Mouse (Mus musculus) right cerebral cortex, postnatal 10 days (tissue): ENCODE data around the gene Tnfrsf26.
"Not testable (repeated sequence)": the region's sequence is repeated elsewhere in the genome, so short reads cannot be mapped to it uniquely, and the experiment has no call there.

Source experiments
- DNase-seq, 2 experiments: peaks; one replicate each; pipeline ENCODE4 v3.0.0; 2021; ENCODE audit warnings: low spot score in 2 of 2

The Tnfrsf26 gene

DNA sequence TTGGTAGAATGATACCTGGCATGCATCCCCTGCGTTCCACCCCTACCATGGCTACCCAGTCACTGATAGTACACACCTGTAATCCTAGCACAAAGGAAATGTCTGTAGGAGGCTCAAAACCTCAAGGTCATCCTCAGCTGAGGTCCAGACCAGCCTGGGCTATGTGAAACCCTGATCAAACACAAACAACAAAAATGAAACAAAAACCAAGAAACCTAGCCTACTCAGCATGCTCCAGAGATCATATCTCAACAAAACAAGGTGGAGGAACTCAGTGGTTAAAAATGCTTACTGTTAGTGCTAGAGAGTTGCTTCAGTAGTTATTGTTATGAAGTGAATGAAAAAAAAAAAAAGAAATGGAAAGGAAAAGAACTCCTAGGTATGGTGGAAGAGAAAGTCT, at the start of gene Tnfrsf26:
TSS of gene Tnfrsf26 (minus strand) at position 183 of the 400 bp plus-strand sequence.
- no peak for DNase-seq

GRCm38 (mm10) chr7:143666427-143667311, 38.1 kb upstream of the Tnfrsf26 start:
- DNase-seq, result no peak

GRCm38 (mm10) chr7:143663470-143663869, 34.9 kb upstream of the Tnfrsf26 start:
- DNase-seq, result no peak

DNA sequence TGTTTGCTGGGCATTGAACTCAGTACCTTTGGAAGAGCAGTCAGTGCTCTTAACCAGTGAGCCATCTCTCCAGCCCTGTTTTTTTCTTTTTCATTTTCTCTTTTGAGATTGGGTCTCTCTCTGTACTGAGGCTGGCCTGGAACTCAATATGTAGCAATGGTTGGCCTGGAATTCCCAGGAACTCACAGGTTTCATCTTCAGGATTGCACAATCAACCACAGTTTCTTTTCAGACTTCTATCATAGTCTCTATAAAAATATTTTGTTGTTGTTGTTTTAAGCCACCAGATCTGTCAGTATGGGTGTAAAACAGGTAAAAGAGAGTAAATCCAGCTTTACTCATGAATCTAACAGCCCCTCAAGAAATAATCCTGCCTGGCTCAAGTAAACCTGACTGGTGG, 32.3 kb upstream of the Tnfrsf26 start:
- DNase-seq, result no peak

GRCm38 (mm10) chr7:143649769-143650346, 21.3 kb upstream of the Tnfrsf26 start:
- not testable (repeated sequence) for DNase-seq

DNA sequence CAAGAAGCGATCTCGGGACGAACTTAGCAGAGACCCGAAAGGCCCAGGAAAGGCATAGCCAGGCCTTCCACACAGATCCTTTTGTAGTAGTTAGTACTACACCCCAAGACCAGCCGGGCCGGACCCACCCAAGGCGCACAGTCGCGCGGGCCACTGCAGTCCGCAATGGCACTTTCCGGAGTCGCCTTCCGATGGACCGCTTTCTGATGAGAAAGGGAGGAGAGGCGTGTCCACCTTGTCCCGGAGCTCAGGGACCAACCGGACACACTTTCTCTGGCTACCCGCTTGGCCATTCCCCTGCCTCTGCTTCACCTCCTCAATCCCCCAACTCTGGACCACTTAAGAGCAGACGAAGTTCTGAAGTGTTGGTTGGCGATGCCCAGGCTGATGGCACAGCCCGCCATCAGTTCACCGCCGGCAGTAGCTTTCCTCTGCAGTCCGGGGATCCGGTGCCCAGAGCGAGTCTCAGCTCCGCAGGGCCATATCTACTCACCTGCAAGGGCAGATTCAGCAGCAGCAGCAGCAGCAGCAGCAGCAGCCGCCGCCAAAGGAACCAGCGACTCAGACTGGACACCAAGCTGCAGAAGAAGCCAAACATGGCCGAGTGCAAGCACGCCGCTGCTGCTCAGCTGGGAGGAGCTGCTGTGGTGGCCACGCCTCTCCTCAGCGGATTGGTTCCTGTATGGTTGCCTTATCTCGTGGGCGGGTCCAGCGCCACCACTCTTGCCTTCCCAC, 20.7 kb upstream of the Tnfrsf26 start, which contains the start of gene Tnfrsf22:
TSS of gene Tnfrsf22 (minus strand) at position 628 of the 735 bp plus-strand sequence.
- DNase-seq, result peak; percentile 90 to 92

DNA sequence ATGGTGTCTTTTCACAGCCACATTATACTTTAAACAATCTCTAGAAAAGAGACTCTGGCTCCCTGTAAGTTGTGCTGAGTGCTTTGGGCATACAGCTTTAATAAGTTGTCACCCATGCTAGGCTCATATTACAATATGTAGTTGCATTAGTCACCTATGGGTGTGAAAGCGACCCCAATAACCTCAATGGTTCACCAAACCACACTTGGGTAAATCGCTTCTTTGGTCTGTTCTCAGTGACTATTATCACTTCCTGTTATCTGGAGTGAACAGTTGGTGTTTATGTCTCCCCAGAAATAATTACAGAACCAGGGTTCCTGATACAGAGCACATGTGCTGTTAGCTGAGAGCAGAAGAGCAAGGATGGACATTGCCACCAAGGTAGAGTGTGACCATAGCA, 15.4 kb upstream of the Tnfrsf26 start:
- DNase-seq, result not testable (repeated sequence)

DNA sequence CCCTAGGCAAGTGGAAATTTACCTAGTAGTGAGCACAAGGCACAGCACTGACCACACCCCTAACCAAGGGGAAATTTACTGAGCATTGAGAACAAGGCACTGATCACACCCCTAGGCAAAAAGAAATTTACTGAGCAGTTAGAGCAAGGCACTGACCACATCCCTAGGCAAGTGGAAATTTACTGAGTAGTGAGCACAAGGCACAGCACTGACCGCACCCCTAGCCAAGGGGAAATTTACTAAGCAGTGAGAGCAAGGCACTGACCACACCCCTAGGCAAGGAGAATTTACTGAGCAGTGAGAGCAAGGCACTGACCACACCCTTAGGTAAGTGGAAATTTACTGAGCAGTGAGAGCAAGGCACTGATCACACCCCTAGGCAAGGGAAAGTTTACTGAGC, 8.2 kb upstream of the Tnfrsf26 start:
- DNase-seq, result no peak

DNA sequence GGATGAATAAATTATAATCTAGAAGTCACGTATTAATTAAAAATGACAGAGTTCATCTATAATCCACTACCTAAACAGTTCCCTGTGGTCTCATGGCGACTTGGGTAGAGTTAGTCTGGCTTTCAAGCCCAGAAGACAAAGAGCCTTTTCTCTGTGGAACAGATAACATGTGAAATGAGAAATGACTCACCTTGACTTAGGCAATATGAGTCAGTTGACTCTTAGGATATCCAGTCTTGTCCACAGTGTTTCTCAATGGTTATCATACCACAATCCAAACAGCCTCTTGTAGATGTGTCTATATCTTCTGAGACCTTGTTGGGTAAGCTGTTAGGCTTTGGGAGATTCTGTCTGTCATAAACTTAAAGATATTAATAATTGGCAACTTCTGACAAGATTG, 3.0 kb upstream of the Tnfrsf26 start:
- DNase-seq, result no peak

DNA sequence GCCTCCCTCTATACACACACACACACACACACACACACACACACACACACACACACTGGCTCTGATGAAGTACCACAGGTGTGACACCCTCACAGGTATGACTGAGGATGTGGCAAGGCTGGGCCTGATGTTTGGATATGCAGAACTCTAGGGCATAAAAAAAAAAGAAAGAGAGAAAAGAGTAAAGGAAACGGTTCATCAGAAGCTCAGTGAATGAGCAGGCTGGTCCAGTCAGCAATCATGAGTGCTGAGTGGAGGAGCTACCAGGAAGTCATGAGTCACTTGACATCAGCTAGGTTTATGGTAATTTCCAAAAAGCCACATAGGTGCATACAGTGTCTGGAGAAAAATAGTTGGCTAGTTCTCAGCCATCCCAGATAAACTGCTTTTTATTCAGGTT, 979 bp upstream of the Tnfrsf26 start:
- DNase-seq, result no peak

- DNase-seq, result no peak
These were observed 801 bp downstream of the Tnfrsf26 start for GRCm38 (mm10) chr7:143627555-143628286.

DNA sequence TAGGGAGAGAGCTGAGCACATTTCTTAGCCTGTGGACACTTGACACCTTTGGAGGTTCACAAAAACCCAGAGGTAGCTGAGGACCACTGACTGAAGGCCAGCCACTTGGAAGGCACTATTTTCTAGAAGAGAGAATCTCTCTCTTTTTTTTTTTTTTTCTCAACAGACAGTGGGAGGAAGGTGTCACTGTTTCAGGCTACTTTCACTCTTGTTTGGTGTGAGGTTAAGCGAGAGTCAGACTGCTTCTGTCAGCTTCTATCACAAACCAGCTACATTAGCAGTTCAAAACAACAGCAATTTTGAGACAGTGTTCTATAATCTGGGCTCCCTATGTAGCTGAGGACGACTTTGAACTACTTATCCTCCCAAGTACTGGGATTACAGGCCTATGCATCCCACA, 2.3 kb downstream of the Tnfrsf26 start:
- DNase-seq, result no peak

- DNase-seq, result no peak
These were observed 3.4 kb downstream of the Tnfrsf26 start for GRCm38 (mm10) chr7:143625151-143625550.

DNA sequence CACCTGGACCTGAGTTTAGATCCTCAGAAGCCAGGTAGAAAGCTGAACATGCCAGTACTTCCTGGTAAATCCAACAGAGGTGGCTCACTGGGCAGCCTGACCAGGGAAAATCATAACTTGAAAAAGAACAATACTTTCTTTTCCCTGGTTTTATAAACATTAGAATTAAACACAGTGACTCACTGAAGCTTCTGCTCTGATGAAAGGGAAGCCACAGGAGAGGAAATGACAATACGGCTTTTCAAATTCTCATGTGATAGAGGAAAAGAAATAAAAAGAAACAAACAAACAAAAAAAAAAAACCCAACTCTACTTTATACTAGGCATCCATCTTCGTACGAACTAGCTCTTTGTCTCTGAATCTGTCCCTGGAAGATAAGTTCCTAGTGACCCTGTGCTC, 4.0 kb downstream of the Tnfrsf26 start:
- DNase-seq, result no peak

- peak; percentile 24 to 25 for DNase-seq
These were observed 7.6 kb downstream of the Tnfrsf26 start for GRCm38 (mm10) chr7:143620951-143621350.

GRCm38 (mm10) chr7:143614404-143615135, 14.0 kb downstream of the Tnfrsf26 start:
- DNase-seq, result no peak

- no peak for DNase-seq
These were observed 16.3 kb downstream of the Tnfrsf26 start for GRCm38 (mm10) chr7:143612215-143612614.

- DNase-seq, result no peak
These were observed 23.2 kb downstream of the Tnfrsf26 start for GRCm38 (mm10) chr7:143605321-143605720.

GRCm38 (mm10) chr7:143604889-143605288, 23.6 kb downstream of the Tnfrsf26 start:
- DNase-seq, result no peak

- DNase-seq, result no peak
These were observed 26.8 kb downstream of the Tnfrsf26 start for GRCm38 (mm10) chr7:143601705-143602104.

DNA sequence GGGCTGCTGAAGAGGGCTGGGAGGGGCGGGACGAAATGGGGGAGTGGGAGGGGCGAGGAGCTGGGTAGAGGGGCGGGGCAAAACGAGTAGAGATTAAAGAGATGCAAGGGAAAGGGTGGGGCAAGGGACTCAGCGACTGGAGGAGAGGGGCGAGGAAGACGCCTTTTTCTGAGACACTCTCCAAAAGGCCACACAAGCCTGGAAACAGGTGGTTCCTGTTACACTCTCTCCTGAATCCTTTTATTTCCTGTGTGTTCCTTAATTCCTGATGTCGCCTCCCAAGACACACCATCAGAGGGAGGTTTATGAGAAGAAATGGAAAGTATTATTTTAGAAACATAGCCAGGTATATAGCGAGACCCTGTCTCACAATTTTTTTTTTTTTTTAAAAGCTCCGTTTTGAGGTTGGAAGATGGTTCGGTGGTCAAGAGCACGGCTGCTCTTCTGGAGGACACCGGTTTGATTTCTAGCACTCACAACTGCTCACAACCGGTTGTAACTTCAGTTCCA, 28.2 kb downstream of the Tnfrsf26 start:
- DNase-seq, result no peak
